Mouse (Mus musculus) small intestine, adult 2 months (tissue): ENCODE measurements around the gene Prr5l.

Experiments used
- CTCF ChIP-seq: fragments of 200-500 bp; IDR thresholded peaks from 2 replicates; pipeline ENCODE4 v1.5.1; 2012; ENCODE audit warnings: low read depth, mild to moderate bottlenecking, control low read depth, inconsistent platforms, low read length, moderate library complexity, mixed read lengths; ENCODE audit not compliant: insufficient replicate concordance, insufficient read length; ENCODE audit errors: extremely low read depth
- POLR2A ChIP-seq: fragments of 200-500 bp; IDR thresholded peaks from 2 replicates; pipeline ENCODE4 v1.6.1; 2012; ENCODE audit warnings: low read depth, mild to moderate bottlenecking, control low read depth, inconsistent platforms, low read length, moderate library complexity

- TF ChIP-seq CTCF (no peak), POLR2A (no peak)
Measured at GRCm38 (mm10) chr2:101920136-101920554, 37.3 kb upstream of the Prr5l start.
